Mouse (Mus musculus) effector memory CD4-positive, alpha-beta T cell, adult 7 months (primary cell): ENCODE measurements around the gene Itfg1. TPM values are rescaled to one million over a fixed set of nuclear protein-coding genes. Genes with fewer than 3 reads are reported as not detected.

Experiments used
- polyA plus RNA-seq: library from polyadenylated mRNA; unstranded; fragments of 100-300 nt; shearing (Covaris generic); gene quantifications from one replicate; pipeline ENCODE4 v1.2.1, GENCODE M21; 2017

Gene Itfg1
- polyA plus RNA-seq, result 39.7 TPM

GRCm38 (mm10) chr8:85840657-85841488 is at the start of gene Itfg1, which contains the start of gene Phkb:
Itfg1 (minus strand) TSS chr8:85840921.
Phkb (plus strand) TSS chr8:85840959.

GRCm38 (mm10) chr8:85700751-85701351 is 139.9 kb downstream of the Itfg1 start, which contains the start of gene Neto2:
Neto2 (minus strand) TSS chr8:85700924.

Other genes starting within 250 kb of the Itfg1 start
- 2.9 TPM for gene Neto2, start 140.0 kb downstream of the Itfg1 start, polyA plus RNA-seq
- 15.3 TPM for gene Phkb, start within 50 bp of the Itfg1 start, polyA plus RNA-seq